Mouse (Mus musculus): ENCODE measurements at regions not wholly inside any gene's neighbourhood (a gene's known extent, or its start where the extent isn't known, plus 50 kb on each side); places are given as distances from the start of the nearest gene placed in this dataset.

DNA sequence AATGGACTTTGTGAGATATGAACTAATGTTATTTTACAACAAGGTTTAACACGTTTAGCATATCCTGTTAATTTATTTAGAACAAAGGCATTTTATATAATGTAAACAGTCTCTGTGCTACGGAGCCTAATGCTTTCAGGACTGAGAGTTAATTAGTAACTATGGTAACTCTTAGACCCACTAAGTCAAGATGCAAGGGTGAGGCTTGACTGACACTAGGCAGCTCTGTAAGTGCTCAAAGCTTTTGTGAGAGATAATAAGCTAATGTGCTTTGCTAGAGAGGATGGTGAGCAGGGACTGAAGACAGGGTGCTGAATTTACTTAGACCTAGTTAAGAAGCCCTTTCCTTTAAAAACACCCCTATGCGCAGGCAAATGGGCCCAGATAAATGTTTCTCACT, 253.8 kb upstream of the Nrsn1 start:
- no peak for TF ChIP-seq CTCF (conservative IDR thresholded peaks at IDR 0.05; ENCODE audit: low read length)
- no peak for TF ChIP-seq NANOG (IDR thresholded peaks at IDR 0.05; ENCODE audit: borderline replicate concordance, low read length)
- no peak for TF ChIP-seq POU5F1 (IDR thresholded peaks at IDR 0.05; ENCODE audit: borderline replicate concordance, low read length)
